Mouse (Mus musculus): ENCODE measurements at regions not wholly inside any gene's neighbourhood (a gene's known extent, or its start where the extent isn't known, plus 50 kb on each side); places are given as distances from the start of the nearest gene placed in this dataset.
"Not testable (repeated sequence)": the region's sequence is repeated elsewhere in the genome, so short reads cannot be mapped to it uniquely, and the experiment has no call there.

GRCm38 (mm10) chr10:96240591-96240990 is 104.2 kb downstream of the Gm5426 start:
- DNase-seq (ENCODE audit: extremely low read depth, low read depth, low spot score) = no peak

GRCm38 (mm10) chr10:96253671-96254070 is 117.3 kb downstream of the Gm5426 start:
- no peak for DNase-seq (ENCODE audit: extremely low read depth, low read depth, low spot score)

- DNase-seq (ENCODE audit: extremely low read depth, low read depth, low spot score) = no peak
These were observed 118.0 kb downstream of the Gm5426 start for GRCm38 (mm10) chr10:96254250-96254862.

- no peak for DNase-seq (ENCODE audit: extremely low read depth, low read depth, low spot score)
These were observed 121.5 kb downstream of the Gm5426 start for GRCm38 (mm10) chr10:96257935-96258334.

GRCm38 (mm10) chr10:96259242-96259641 is 122.8 kb downstream of the Gm5426 start:
- no peak for DNase-seq (ENCODE audit: extremely low read depth, low read depth, low spot score)

GRCm38 (mm10) chr10:96259648-96260047 is 123.2 kb downstream of the Gm5426 start:
- no peak for DNase-seq (ENCODE audit: extremely low read depth, low read depth, low spot score)

- no peak for DNase-seq (ENCODE audit: extremely low read depth, low read depth, low spot score)
These were observed 127.1 kb downstream of the Gm5426 start for GRCm38 (mm10) chr10:96263544-96263943.

GRCm38 (mm10) chr10:96264433-96264832 is 128.0 kb downstream of the Gm5426 start:
- no peak for DNase-seq (ENCODE audit: extremely low read depth, low read depth, low spot score)

- DNase-seq (ENCODE audit: extremely low read depth, low read depth, low spot score) = no peak
These were observed 128.5 kb downstream of the Gm5426 start for GRCm38 (mm10) chr10:96264866-96265265.

GRCm38 (mm10) chr10:96266100-96266735 is 129.8 kb downstream of the Gm5426 start:
- DNase-seq (ENCODE audit: extremely low read depth, low read depth, low spot score) = no peak

GRCm38 (mm10) chr10:96267603-96268002 is 131.2 kb downstream of the Gm5426 start:
- DNase-seq (ENCODE audit: extremely low read depth, low read depth, low spot score) = no peak

GRCm38 (mm10) chr10:96273607-96274365 is 137.4 kb downstream of the Gm5426 start:
- DNase-seq (ENCODE audit: extremely low read depth, low read depth, low spot score) = no peak

GRCm38 (mm10) chr10:96280149-96280548 is 143.7 kb downstream of the Gm5426 start:
- DNase-seq (ENCODE audit: extremely low read depth, low read depth, low spot score) = no peak

- no peak for DNase-seq (ENCODE audit: extremely low read depth, low read depth, low spot score)
These were observed 149.1 kb downstream of the Gm5426 start for GRCm38 (mm10) chr10:96285407-96286093.

- no peak for DNase-seq (ENCODE audit: extremely low read depth, low read depth, low spot score)
These were observed 149.7 kb downstream of the Gm5426 start for GRCm38 (mm10) chr10:96286094-96286485.

- not testable (repeated sequence) for DNase-seq (ENCODE audit: extremely low read depth, low read depth, low spot score)
These were observed 152.6 kb downstream of the Gm5426 start for GRCm38 (mm10) chr10:96289005-96289404.

- no peak for DNase-seq (ENCODE audit: extremely low read depth, low read depth, low spot score)
These were observed 157.2 kb downstream of the Gm5426 start for GRCm38 (mm10) chr10:96293622-96294021.

GRCm38 (mm10) chr10:96294666-96295065 is 158.3 kb downstream of the Gm5426 start:
- DNase-seq (ENCODE audit: extremely low read depth, low read depth, low spot score) = no peak

- DNase-seq (ENCODE audit: extremely low read depth, low read depth, low spot score) = no peak
These were observed 161.3 kb downstream of the Gm5426 start for GRCm38 (mm10) chr10:96297658-96298057.

- DNase-seq (ENCODE audit: extremely low read depth, low read depth, low spot score) = peak; percentile 78
These were observed 162.2 kb downstream of the Gm5426 start for GRCm38 (mm10) chr10:96298566-96298965.

- DNase-seq (ENCODE audit: extremely low read depth, low read depth, low spot score) = peak; percentile 11
These were observed 169.3 kb downstream of the Gm5426 start for GRCm38 (mm10) chr10:96305701-96306100.

Data from fat pad, adult 2 months (tissue).